Mouse (Mus musculus) liver, embryonic 13.5 days (tissue): Measurements from ENCODE around the gene Oard1. TPM values are rescaled to one million over a fixed set of nuclear protein-coding genes. Genes with fewer than 3 reads are reported as not detected.

Source experiments
- ATAC-seq: fragments of 200-750 bp; cut with Nextera tagmentation; 2 replicates; pipeline ENCODE4 v1.8.0; 2017; ENCODE audit warnings: low read depth, mild to moderate bottlenecking, moderate number of reproducible peaks, moderate library complexity
- DNase-seq: peaks from one replicate; pipeline ENCODE4 v3.0.0; 2022
- H3K27ac ChIP-seq: fragments of 300-500 bp; sonication (generic); 2 replicates; pipeline ENCODE4 v1.5.1; 2015; ENCODE audit warnings: moderate library complexity, mild to moderate bottlenecking, inconsistent platforms
- H3K27me3 ChIP-seq: fragments of 300-500 bp; sonication (generic); 2 replicates; pipeline ENCODE4 v1.6.1; 2015; ENCODE audit warnings: mild to moderate bottlenecking, inconsistent platforms
- H3K36me3 ChIP-seq: fragments of 300-500 bp; sonication (generic); 2 replicates; pipeline ENCODE4 v1.6.1; 2015; ENCODE audit warnings: mild to moderate bottlenecking, inconsistent platforms
- H3K4me1 ChIP-seq: fragments of 300-500 bp; sonication (generic); replicated peaks from 2 replicates; pipeline ENCODE4 v1.6.1; 2015; ENCODE audit warnings: inconsistent platforms
- H3K4me2 ChIP-seq: fragments of 300-500 bp; sonication (generic); 2 replicates; pipeline ENCODE4 v1.6.1; 2015; ENCODE audit warnings: inconsistent platforms, mild to moderate bottlenecking, moderate library complexity
- H3K4me3 ChIP-seq: fragments of 300-500 bp; sonication (generic); replicated peaks from 2 replicates; pipeline ENCODE4 v1.5.1; 2015; ENCODE audit warnings: mild to moderate bottlenecking, inconsistent platforms
- H3K9ac ChIP-seq: fragments of 300-500 bp; sonication (generic); 2 replicates; pipeline ENCODE4 v1.6.1; 2015; ENCODE audit warnings: mild to moderate bottlenecking, inconsistent platforms
- H3K9me3 ChIP-seq: fragments of 300-500 bp; sonication (generic); replicated peaks from 2 replicates; pipeline ENCODE4 v1.6.1; 2016; ENCODE audit warnings: inconsistent platforms
- WGBS: fragments of 180-500 bp; shearing (Covaris S2); methylation state at CpG from one replicate; pipeline ENCODE4 v1.1.7; 2015; ENCODE audit not compliant: insufficient replicate concordance; 5-methylcytosine and 5-hydroxymethylcytosine counted together
- polyA plus RNA-seq: library from polyadenylated mRNA; unstranded; fragments of >200 nt; fragmentation: Nextera tagmentation; extraction: Ambion mirVana; gene quantifications from 2 replicates; pipeline ENCODE4 v1.2.1, GENCODE M21; 2015

Oard1 gene
- polyA plus RNA-seq, 1 experiment from 2014 or later = 58.9 TPM

DNA sequence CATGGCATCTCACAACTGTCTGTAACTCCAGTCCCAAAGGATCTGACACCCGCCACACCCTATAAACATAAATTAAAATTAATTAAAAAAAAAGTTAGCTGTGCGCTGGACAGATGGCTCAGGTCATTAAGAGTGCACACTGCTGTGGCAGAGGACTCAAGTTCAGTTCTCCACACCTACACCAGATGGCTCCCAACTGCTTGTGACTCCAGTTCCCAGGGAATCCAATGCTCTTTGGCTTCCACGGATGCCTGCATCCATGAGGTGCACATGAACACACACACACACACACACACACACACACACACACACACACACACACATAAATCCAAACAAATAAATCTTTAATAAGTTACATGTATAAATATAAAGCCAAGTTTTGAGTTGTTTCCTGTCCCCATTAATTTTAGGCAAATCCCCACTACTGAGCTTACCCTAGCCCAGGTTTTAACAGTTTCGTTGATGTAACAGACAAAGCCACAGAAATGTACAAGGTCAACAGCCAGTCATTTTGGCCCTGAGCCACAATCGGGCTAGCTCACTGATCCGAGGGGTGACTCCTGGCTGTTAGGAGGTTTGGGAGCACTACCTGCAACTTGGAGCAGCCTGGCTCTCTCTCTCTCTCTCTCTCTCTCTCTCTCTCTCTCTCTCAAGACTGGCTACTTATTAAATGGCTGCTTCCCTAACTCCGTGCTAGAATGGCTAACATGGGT lies 33.1 kb downstream of the Oard1 start:
- H3K9ac ChIP-seq = no peak overlapping the region
- DNase-seq (no peak), ATAC-seq (no peak)
- no peak overlapping the region for H3K4me2 ChIP-seq
- 73% methylated on average over 7 of the region's 7 CpGs for WGBS
- H3K36me3 ChIP-seq = peaks cover 8% of the 10 kb centered on the region
- no peaks in the 10 kb centered on the region for H3K27me3 ChIP-seq
- H3K27ac ChIP-seq = no peak overlapping the region
- H3K4me1 ChIP-seq = peaks cover 37% of the 10 kb centered on the region
- H3K4me3 ChIP-seq = no peak overlapping the region
- H3K9me3 ChIP-seq = no peaks in the 10 kb centered on the region

DNA sequence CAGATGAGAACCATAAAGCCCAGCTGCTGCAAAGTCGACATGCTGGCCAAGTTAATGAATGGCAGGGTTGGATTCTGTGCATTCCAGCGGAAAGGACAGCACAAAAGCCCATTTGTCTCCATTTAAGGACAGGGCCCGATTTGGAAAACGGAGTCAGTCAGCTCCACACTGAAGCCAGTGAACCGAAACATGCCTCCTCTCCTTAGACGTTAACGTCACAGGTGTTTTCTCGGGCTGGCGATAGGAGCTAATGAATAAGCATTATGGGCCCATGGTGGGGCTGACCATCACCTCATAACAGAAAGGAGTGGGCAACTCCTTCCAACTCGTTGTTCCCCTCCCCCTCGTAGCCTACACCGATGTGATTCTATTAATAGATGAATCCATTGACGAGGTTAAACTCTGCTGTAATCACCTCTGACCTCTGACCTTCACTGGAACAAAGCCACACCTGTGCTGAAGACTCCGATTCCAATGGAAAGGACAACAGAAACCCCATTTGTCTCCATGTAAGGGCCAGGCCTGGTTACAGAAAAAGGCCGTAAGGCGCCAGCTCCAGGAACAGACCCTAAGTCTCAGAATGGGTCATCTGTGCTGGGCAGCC lies 33.8 kb downstream of the Oard1 start:
- 81% methylated on average over 16 of the region's 16 CpGs for WGBS
- Histone ChIP-seq H3K4me1 (peaks cover 43% of the 10 kb centered on the region), H3K9ac (no peak overlapping the region), H3K4me2 (no peak overlapping the region), H3K4me3 (no peak overlapping the region), H3K36me3 (peaks cover 13% of the 10 kb centered on the region), H3K27me3 (no peaks in the 10 kb centered on the region), H3K27ac (no peak overlapping the region; the same call in 1 of the 2 replicates), H3K9me3 (no peaks in the 10 kb centered on the region)
- no peak for ATAC-seq
- no peak for DNase-seq

DNA sequence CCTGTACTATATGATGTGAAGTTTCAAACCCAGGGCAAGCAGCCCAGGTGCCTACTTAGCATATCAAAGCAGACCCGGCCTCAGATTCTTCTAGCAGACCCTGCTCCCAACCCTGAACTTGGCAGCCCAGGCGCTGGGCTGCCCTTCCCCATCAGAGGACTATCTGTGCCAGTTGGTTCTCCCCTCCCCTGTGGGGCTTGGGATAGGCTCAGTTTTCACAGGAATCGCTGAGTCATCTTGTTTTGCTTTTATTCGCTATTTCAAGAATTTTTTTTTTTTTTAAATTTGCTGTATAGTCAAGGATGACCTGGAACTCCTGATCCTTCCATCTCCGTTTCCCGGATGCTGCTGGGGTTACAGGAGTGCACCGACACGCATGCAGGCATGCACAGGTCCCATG lies 37.9 kb downstream of the Oard1 start:
- no peaks in the 10 kb centered on the region for H3K9me3 ChIP-seq
- peak overlapping the region; percentile 85 for H3K9ac ChIP-seq
- peak overlapping the region; percentile 99 for H3K27ac ChIP-seq
- no peak for DNase-seq
- peaks cover 27% of the 10 kb centered on the region for H3K36me3 ChIP-seq
- peaks cover 73% of the 10 kb centered on the region for H3K4me1 ChIP-seq
- 49% methylated on average over 8 of the region's 8 CpGs for WGBS
- ATAC-seq = peak; percentile 47
- H3K4me3 ChIP-seq = peak overlapping the region; percentile 69
- H3K27me3 ChIP-seq = no peaks in the 10 kb centered on the region
- peak overlapping the region; percentile 65 for H3K4me2 ChIP-seq

DNA sequence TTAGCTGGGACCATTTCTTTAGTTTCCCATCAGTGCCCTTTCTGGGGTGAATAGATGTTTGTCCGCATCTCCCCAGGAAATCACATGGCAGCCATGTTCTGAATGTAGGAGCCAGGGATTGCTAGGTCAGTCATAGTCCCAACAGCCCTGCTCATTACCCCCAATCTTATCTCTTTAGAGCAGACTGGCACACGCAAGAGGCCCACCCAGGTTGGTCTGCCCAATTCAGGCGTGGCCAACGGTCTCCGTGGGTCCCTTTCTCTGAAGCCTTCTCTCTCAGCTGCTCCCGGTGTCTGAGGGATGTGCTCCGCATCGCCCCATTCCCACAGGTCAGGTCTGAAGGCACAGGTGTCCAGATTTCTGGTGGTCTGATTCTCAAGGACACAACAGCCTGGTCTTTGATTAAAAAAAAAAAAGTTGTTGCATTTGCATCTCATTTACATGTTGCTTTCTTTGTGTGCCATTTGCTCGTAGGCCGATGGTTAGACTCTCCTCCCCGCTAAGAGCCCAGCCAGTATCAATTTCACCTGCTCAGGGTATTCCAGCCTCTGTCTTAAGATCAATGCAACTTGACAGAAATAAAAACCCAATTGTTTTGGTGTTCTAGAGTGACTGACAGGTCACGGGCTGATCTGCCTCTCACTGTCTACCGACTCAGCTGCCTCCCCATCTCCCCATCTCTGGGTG lies 41.0 kb downstream of the Oard1 start:
- Histone ChIP-seq H3K9me3 (no peaks in the 10 kb centered on the region), H3K4me1 (peaks cover 86% of the 10 kb centered on the region), H3K36me3 (peaks cover 27% of the 10 kb centered on the region), H3K9ac (peak overlapping the region; percentile 85), H3K27me3 (no peaks in the 10 kb centered on the region), H3K4me2 (peak overlapping the region; percentile 65), H3K4me3 (peak overlapping the region; percentile 69), H3K27ac (peak overlapping the region; percentile 99)
- 16% methylated on average over 13 of the region's 13 CpGs for WGBS
- DNase-seq (peak; percentile 81), ATAC-seq (peak; percentile 87)

DNA sequence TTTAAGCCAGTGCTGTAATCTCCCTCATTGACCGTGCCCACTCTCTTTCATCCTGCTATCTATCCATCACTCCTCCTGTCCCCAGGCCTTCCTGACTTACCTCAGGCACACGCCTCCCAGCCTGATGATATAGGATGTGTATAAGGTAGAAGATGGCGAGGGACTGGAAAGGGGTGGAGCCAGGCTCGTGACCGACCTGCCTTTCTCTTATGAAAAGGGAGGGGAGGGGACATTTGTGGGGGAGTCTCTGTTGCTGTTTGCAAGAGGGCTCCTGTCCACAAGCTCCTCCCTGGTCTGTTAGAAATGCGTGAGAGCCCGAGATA lies 41.5 kb downstream of the Oard1 start, which contains the start of gene Tspo2:
TSS of gene Tspo2 (minus strand) at position 170 of the 323 bp plus-strand sequence.
- H3K4me1 ChIP-seq = peaks cover 86% of the 10 kb centered on the region
- H3K4me2 ChIP-seq = peak within 1 kb of the TSS; percentile 65
- ATAC-seq = peak; percentile 74
- no peaks in the 10 kb centered on the region for H3K9me3 ChIP-seq
- peak within 1 kb of the TSS; percentile 85 for H3K9ac ChIP-seq
- no peaks in the 10 kb centered on the region for H3K27me3 ChIP-seq
- peaks cover 27% of the 10 kb centered on the region for H3K36me3 ChIP-seq
- WGBS = 21% methylated on average over 7 of the region's 7 CpGs
- H3K4me3 ChIP-seq = peak within 1 kb of the TSS; percentile 69
- H3K27ac ChIP-seq = peak within 1 kb of the TSS; percentile 99
- DNase-seq = peak; percentile 76

DNA sequence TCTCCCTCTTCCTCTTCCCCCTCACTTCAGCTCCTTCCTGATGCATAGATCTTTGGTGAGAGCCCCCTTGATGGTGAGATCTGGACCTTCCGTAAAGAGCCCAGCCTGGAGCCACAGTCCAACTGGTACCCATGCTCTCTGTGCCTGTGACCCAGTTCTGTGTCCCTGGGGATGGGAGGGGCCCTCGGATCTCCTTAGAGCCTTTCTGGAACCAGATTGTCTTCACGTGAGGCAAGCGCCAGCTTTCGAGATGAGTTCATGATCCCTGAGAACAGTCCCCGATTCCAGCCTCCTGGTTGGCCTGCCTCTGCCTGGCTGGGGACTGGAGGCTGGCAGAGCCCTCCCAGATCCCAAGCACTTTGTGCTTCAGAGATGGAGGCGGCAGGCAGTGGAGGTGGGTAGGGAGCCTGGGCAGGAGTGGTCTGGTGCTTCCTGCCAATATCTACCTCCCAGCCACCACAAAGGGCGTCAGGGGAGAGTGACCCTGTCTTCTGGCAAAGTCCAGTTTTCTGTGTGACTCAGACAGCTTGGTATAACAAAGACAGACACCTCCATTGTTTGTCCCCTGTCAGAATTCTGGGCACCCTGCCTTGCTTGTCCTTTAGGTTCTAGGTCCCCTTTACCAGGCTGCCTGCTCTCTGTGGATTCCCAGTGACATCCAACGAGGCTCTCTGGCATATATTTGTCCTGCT lies 42.1 kb downstream of the Oard1 start:
- DNase-seq (peak; percentile 27), ATAC-seq (peak; percentile 15; the same call in 1 of the 2 replicates)
- peak overlapping the region; percentile 69 for H3K4me3 ChIP-seq
- no peaks in the 10 kb centered on the region for H3K27me3 ChIP-seq
- H3K4me1 ChIP-seq = peaks cover 86% of the 10 kb centered on the region
- H3K27ac ChIP-seq = peak overlapping the region; percentile 99
- WGBS = 49% methylated on average over 9 of the region's 9 CpGs
- no peaks in the 10 kb centered on the region for H3K9me3 ChIP-seq
- peaks cover 22% of the 10 kb centered on the region for H3K36me3 ChIP-seq
- H3K4me2 ChIP-seq = peak overlapping the region; percentile 65
- H3K9ac ChIP-seq = peak overlapping the region; percentile 85

DNA sequence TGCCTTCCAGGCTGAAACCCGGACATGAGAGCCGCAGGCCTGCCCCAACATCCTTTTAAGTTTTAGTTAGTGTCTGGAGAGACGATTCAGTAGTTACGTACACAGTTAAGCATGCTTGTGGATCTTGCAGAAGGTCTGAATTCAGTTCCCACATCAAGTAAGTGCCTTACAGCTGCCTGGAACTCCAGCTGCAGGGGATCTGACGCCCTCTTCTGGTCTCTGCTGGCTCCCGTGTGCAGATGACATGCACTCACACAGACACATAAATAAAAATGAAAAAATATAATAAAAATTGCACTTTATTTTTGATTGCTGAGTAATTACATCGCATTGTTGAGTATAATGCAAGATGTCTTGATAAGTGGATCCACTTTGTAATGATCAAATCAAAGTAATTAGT lies 43.7 kb downstream of the Oard1 start:
- H3K9ac ChIP-seq = no peak overlapping the region
- H3K27me3 ChIP-seq = no peaks in the 10 kb centered on the region
- H3K36me3 ChIP-seq = peaks cover 15% of the 10 kb centered on the region
- DNase-seq = peak; percentile 28
- no peak overlapping the region for H3K4me2 ChIP-seq
- WGBS = 64% methylated on average over 7 of the region's 7 CpGs
- ATAC-seq = no peak
- H3K9me3 ChIP-seq = no peaks in the 10 kb centered on the region
- peak overlapping the region; percentile 64 for H3K27ac ChIP-seq
- peaks cover 85% of the 10 kb centered on the region for H3K4me1 ChIP-seq
- H3K4me3 ChIP-seq = no peak overlapping the region

DNA sequence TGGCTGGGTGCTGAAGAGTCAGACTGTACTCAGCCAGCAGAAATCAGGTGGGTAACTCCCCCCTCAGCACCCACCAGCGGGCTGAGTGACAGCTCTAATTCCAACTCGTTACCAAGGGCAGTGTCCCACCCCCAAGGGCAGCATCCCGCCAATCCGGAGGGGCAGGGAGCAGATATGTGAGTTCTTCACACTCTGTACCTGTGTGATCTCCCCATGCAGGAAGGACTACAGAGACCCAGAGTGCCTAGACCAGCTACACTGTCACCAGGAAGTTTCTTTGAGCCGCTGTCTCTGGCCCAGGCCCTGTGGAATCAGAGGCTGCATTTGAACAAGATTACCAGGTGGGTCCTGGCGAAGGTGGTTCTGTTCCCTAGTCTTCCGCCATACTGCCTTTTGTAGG lies 44.4 kb downstream of the Oard1 start:
- no peaks in the 10 kb centered on the region for H3K27me3 ChIP-seq
- H3K9ac ChIP-seq = peak overlapping the region; percentile 67
- H3K4me2 ChIP-seq = peak overlapping the region; percentile 62
- DNase-seq = no peak
- peaks cover 8% of the 10 kb centered on the region; the same call in 1 of the 2 replicates for H3K36me3 ChIP-seq
- peak overlapping the region; percentile 78 for H3K27ac ChIP-seq
- H3K4me1 ChIP-seq = peaks cover 78% of the 10 kb centered on the region
- no peak for ATAC-seq
- WGBS = 57% methylated on average over 7 of the region's 7 CpGs
- no peaks in the 10 kb centered on the region for H3K9me3 ChIP-seq
- H3K4me3 ChIP-seq = peak overlapping the region; percentile 46

DNA sequence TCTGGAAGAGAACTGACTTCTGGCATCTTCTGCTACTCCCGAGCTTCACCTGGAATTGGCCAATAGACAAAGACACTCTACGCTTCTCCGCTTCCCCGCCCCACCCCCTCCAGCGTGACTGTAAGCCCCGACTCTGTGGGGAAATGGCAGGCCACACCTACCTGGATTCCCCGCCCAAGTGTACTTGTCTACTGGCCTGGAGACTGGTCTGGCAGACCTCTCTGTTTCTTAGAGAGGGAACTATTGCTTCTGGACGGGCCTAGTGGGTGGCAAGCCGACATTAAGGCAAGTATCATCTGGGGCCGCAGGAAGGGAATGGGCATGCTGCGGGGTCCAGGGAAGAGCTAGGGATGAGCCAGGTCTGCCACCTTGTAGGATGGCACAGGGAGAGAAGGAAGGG lies 44.9 kb downstream of the Oard1 start, which contains the start of gene Unc5cl:
TSS of gene Unc5cl (plus strand) at position 214 of the 400 bp plus-strand sequence.
- 32% methylated on average over 11 of the region's 11 CpGs for WGBS
- Histone ChIP-seq H3K9me3 (no peaks in the 10 kb centered on the region), H3K4me2 (peak within 1 kb of the TSS; percentile 62), H3K27me3 (no peaks in the 10 kb centered on the region), H3K9ac (peak within 1 kb of the TSS; percentile 67), H3K4me3 (peak within 1 kb of the TSS; percentile 46), H3K4me1 (peaks cover 73% of the 10 kb centered on the region), H3K36me3 (0 out of 2 replicates have a peak, but pooled peaks cover 3% of the 10 kb centered on the region), H3K27ac (peak within 1 kb of the TSS; percentile 78)
- ATAC-seq = peak; percentile 19
- DNase-seq = peak; percentile 58

DNA sequence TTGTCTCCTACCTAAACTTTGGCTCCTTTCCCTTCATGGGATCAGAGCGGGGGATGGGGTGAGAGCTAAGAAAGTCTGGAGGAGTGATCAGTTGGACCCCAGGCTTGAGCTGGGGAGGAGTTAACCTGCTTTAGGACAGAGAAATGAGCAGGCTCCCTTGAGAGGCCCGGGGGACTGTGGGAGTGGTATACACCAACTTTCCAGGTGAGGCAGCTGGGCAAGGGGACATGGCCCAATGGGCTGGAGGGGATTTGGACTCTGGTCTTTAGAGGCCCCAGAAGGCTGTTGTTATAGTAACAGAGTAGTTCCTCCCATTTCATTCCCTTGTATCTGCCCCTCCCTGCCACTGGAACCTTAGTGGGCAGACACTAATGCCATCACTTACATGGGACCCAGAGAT lies 46.1 kb downstream of the Oard1 start:
- Histone ChIP-seq H3K27ac (peak overlapping the region; percentile 40; the same call in 1 of the 2 replicates), H3K27me3 (no peaks in the 10 kb centered on the region), H3K4me2 (peak overlapping the region; percentile 62), H3K4me3 (peak overlapping the region; percentile 46), H3K9ac (peak overlapping the region; percentile 67), H3K36me3 (no peaks in the 10 kb centered on the region), H3K9me3 (no peaks in the 10 kb centered on the region), H3K4me1 (peaks cover 72% of the 10 kb centered on the region)
- ATAC-seq = no peak
- no peak for DNase-seq
- 89% methylated on average over 2 of the region's 2 CpGs for WGBS
